Mouse (Mus musculus): ENCODE results near the gene Gmppa.
A peak's percentile ranks its signal among the peaks of the same experiment; 100 is the strongest.

- no peak for TF ChIP-seq CTCF (IDR thresholded peaks at IDR 0.05; ENCODE audit: borderline replicate concordance, insufficient read depth, low read length)
- peak; percentile 95 for TF ChIP-seq POLR2A (IDR thresholded peaks at IDR 0.05; ENCODE audit: low read depth, low read length)
These were observed at the start of gene Gmppa for GRCm38 (mm10) chr1:75435475-75436328.

Measured in embryonic fibroblast, embryonic 13.5 days (primary cell).